Mouse (Mus musculus): ENCODE results near the gene Atp10a. TPM values are rescaled to one million over a fixed set of nuclear protein-coding genes. Genes with fewer than 3 reads are reported as not detected.

Gene Atp10a
- total RNA-seq, 1 experiment from 2014 or later: 2.1 TPM

DNA sequence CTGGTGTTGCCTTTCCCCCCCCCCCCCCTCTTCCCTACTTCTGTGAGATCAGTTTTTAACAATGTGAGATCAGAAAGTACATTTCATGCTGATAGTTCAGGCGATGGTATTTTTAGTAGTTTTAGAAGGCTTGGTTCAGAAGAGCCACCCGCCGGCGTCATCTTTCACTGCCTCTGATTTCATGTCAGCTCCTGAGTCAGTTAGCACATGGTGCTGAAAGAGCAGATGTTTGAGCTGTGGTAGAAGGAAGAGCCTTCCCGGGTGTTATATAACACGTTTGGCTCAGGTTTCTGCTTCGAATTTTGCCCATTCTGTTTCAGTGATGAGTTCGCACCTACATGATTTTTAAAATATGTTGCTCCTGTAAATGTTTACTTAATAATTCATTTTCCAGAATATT, 74.2 kb downstream of the Atp10a start:
- no peak for ATAC-seq (ENCODE audit: extremely low read depth, insufficient number of reproducible peaks, low FRiP score, poor library complexity, severe bottlenecking)

DNA sequence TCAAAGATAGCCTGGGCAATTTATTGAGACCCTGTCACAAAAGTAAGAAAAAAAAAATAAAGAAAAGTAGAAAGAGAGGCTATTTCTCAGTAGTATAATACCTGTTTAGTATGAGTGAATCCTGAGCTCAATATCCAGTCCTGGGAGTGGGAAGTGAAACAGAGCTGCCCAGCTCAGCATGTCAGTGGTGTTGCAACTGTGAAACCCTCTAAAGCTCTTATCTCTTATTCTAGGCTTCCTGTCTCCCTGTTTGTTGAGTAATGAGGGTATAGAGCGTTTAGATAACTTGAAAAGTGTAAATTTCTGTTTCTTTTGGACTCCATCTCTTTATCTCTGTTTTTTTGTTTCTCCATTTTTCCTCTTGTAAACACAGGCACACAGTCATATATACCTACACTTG, 74.9 kb downstream of the Atp10a start:
- 0 out of 2 replicates have a peak, but pooled peaks have one; percentile 23 for ATAC-seq (ENCODE audit: extremely low read depth, insufficient number of reproducible peaks, low FRiP score, poor library complexity, severe bottlenecking)

DNA sequence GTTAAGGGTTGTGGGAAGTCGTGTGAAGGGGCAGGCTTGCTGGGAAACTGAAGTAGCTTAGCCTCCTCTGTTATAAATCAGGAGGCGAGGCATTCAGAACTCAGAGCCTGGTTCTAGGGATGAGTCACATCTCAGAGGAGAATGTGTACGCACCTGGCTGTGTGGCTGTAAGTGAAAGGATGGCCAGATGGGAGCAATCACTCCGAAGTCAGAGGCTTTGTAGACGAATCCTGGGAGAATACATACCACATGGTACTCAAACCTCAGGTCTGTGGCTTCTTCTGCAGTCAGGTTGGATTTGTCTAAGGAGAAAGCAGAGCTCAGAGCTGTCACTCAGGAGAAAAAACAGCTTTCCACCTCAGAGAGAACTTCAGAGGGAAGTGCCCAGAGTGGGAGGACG, 76.4 kb downstream of the Atp10a start:
- no peak for ATAC-seq (ENCODE audit: extremely low read depth, insufficient number of reproducible peaks, low FRiP score, poor library complexity, severe bottlenecking)

DNA sequence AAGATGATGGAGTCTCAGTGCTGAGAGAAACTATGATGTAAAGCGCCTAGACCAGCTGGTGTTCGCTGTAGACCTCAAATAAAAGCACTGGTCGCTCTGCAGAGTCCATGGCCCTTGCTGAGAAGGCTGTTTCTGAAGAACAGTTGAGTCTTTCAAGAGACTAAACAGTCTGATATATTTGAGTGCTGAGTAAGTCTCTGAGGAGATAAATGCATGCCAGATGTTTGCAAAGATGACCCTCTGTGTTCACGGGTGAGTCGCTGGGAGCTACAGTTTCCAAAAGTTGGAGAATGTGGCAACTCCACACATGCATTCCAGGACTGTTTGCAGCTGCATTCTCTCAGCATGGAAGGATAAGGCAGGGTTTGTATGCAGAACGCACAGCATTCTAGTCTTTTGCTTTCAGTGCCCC, 77.5 kb downstream of the Atp10a start:
- no peak for ATAC-seq (ENCODE audit: extremely low read depth, insufficient number of reproducible peaks, low FRiP score, poor library complexity, severe bottlenecking)

DNA sequence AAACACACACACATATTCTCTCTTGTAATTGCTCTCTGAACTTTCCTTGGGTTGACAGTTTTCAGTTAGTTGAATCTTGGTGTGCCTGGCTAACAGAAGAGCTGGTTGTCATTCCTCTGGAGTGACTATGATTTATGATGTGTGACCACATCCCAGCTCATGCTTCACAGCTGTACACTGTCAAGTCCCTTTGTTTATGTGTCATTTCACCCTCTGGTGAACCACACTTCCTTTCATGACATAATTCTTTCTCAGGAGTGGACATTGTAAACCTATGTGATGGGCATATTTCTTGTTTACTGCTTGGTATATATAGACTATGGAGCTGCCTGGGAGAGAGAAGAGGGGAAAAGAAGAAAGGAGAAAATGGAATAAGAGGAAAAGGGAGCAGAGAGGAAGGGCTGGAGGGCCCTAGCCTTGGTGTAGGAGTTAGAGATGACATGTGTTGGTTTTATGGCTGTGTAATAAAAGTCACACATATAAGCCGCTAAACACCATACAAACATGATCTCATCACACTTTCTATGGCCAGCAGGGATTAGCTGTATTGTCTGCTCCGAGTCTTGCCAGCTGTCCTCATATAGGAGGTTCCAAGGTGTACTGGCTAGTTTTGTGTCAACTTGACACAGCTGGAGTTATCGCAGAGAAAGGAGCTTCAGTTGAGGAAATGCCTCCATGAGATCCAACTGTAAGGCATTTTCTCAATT, 81.0 kb downstream of the Atp10a start:
- ATAC-seq (ENCODE audit: extremely low read depth, insufficient number of reproducible peaks, low FRiP score, poor library complexity, severe bottlenecking): no peak

DNA sequence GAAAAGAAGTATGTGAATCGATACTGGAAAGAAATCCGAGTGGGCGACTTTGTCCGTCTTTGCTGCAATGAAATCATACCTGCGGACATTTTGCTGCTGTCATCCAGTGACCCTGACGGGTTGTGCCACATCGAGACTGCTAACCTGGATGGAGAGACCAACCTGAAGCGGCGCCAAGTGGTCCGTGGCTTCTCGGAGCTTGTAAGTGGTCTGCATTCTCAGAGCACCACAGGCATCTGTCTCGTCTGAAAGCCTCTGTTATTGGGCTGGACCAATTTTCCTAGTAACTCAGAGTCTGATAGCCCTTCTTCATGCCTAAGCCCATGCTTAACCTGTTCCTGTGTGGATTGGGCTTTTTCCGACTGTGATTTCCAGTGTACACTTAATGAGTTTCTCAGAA, 84.2 kb downstream of the Atp10a start:
- ATAC-seq (ENCODE audit: extremely low read depth, insufficient number of reproducible peaks, low FRiP score, poor library complexity, severe bottlenecking): no peak

DNA sequence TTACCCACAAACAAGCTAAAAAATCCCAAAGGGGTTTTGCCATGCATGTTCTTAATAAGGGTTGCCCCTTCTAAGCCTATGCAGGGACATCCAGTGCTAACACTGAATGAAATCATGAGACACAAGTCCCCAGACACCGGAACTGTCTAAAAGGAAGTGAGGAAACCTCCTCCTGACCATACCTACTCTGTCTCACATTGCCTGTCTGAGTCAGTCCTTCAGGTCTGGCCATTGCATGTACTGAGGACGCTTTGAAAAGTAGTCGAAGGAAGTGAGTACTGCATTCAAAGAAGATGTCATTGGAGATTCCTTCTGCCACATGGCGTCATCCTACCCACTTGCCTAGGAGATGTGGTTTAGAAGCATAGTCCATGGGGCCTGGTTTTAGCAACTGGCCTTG, 84.9 kb downstream of the Atp10a start:
- peak; percentile 28 for ATAC-seq (ENCODE audit: extremely low read depth, insufficient number of reproducible peaks, low FRiP score, poor library complexity, severe bottlenecking)

DNA sequence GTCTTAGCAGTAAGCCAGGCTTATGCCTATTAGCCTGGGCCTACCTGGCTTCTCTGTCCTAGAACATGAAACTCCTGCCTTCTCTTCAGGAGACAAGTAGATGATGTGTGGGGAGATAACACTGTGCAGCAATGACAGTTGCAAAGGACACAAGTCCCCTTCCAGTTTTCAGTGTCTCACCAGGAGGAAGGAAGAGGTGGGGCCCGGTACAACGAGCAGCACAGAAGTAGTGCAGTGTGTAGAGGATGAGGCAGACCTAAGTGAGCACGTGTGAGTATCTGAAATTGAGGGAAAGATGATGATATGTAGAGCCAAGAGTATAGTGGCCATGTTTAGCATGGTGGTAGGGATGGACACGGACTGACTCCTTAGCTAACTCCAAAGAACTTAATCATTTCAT, 86.0 kb downstream of the Atp10a start:
- no peak for ATAC-seq (ENCODE audit: extremely low read depth, insufficient number of reproducible peaks, low FRiP score, poor library complexity, severe bottlenecking)

DNA sequence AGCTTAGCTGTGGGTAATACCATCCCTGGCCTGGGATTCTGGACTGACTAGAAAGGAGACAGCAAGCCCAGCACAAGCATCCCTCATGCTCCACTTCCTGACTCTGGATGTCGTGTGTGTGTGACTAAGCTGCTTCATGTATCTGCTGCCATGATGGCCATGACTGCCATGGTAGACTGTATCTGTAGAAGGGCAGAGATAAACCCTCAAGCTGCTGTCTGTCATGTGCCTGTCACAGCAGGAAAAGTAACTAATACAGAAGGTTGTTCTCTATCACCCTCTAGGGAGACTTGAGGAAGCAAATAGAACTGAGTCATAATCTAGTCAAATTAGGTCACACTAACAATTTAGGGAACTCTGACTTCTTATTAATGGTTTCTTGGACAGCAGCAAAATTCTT, 86.7 kb downstream of the Atp10a start:
- ATAC-seq (ENCODE audit: extremely low read depth, insufficient number of reproducible peaks, low FRiP score, poor library complexity, severe bottlenecking): no peak

DNA sequence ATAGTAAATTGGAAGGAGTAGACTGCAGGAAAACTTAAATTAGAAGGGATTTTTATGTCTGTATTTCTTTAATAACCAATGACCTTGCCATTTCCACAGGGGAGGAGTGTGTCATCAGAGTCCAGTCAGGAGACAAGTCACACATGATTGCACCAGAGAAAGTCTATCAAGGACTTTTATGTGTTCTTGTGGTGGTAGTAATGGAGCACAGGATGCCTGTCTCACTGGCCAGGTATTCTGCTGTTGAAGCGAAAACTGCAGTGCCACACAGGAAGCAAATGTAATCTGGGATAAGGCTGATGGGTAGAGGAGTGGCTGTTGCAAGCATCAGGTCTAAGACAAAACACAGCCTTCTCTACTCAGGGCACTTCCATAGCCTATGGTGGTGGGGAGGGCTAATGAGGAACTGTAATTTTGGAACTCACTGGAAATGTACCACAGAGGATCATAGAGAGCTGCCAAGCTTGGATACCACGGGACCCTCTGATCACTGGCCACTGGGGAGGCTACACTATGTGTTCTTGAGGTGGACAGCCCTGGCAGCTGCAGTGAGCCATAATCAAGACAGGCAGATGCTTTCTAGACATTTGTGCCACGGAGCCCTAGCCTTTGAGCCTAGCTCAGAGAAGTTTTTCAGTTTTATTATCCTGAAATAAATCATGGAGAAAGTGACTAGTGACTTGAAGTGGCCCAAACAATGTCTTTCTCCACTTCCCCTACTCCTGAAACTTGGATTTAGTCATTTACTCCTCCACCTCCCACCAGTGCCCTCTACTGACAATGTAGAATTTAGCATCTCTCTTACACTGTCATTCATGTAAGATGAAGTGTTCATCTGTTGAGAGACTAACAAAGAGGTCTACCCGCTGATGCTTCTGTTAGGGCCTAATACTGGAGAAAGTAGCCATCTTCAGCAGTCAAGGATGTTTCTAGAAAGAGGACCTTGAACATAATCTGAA, 87.7 kb downstream of the Atp10a start:
- ATAC-seq (ENCODE audit: extremely low read depth, insufficient number of reproducible peaks, low FRiP score, poor library complexity, severe bottlenecking): no peak

DNA sequence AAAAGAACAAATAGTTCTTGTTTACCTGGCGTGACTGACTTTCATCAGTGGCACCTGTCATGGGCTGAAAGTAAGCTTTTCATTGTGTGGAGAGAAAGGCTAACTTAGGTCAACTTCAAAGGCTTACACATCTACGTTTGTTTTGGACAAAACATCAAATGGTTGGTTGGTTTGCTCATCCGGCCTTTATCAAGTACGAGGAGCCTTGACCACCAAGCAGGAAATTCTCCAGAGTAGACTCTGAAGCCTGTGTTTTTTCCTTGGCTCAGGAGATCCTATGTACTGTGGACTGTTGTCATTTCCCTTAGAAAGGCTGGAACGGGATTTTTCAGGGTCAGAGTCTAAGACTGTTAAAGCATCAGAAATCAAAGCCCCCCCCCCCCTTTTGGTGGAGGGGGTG, 90.9 kb downstream of the Atp10a start:
- no peak for ATAC-seq (ENCODE audit: extremely low read depth, insufficient number of reproducible peaks, low FRiP score, poor library complexity, severe bottlenecking)

DNA sequence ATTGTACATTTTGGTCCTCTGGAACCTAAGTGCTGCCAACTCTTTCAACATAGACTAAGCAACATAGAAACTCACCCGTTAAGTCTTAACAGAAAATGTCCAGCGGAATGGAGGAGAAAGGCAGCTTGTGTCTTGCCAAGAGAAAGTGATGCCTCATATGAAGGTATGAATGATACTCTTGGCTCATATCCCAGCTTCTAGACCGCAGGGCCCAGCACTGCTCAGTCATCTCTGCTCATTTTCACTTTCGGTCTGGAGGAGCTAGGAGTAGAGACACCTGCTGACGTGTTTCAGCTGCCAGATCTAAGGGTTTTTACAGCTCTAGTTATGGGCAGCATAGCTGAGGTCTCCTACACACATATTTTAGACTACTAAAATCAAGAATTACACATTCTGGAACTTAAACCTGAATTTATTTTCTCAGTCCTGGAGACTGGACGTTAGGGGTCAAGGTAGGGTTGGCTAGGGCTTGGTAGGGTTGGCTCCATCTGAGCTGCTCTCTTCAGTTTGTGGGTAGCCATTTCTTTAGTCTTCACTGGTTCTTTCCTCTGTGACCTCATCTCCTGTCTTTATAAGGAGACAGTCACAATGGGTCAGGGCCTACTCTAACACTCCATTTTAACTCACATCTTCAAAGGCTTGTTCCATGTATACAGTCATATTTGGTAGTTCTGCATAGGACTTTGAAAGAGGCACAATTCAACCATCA, 94.1 kb downstream of the Atp10a start:
- peak; percentile 82 for ATAC-seq (ENCODE audit: extremely low read depth, insufficient number of reproducible peaks, low FRiP score, poor library complexity, severe bottlenecking)

DNA sequence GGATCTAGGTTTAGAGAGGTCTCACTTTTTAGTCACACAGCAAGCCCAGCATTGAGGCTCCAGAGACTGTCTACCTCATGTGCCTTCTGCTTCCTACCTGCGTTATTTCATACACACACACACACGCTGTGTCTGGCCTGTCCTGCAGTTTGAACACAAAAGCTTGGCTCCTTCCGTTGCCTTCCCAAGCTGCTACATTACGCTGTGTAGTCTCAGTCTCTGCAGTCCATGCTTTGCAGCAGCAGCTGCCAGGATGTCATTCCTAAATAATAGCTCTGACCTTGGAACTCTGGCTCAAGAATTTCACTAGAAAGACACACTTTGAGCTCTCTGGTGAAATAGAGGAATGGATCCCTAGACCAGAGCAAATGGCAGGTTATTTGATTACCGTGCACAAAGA, 96.1 kb downstream of the Atp10a start:
- no peak for ATAC-seq (ENCODE audit: extremely low read depth, insufficient number of reproducible peaks, low FRiP score, poor library complexity, severe bottlenecking)

DNA sequence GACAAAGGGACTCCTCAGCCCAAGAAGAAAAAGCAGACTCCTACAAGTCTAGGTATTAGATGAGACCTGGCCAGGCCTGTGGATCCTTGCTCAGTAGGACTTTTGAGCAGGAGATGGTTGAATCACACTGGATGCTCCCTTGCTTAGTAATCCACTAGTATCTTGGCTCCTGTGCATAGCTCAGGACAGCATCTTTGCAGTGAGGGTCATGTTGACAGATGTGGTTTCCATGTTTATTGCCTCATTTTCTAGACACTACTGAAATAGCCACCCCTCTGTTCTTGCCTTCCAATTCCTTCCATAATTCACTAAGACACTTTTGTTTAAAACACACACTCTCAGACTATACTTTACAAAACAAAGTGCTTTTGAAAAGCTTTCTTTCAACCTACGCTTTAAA, 98.1 kb downstream of the Atp10a start:
- no peak for ATAC-seq (ENCODE audit: extremely low read depth, insufficient number of reproducible peaks, low FRiP score, poor library complexity, severe bottlenecking)

DNA sequence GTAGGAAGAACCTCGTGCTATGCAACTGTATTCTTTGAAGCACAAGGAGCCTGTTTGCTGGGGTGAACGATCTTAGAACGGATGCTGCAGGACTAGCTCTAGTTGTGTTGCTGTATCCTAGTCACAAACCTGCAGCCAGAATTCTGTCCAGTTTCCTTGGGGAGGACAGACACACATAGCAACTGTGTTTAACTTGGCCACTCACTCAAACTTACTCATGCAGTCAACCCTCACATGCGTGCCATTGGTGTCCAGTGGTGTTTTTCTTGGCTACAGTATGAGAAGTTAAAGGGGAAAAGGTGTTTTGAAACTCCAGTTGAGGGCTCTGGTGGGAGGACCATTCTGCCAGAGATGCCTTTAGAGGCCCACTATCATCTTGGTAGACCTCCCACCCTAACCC, 98.6 kb downstream of the Atp10a start:
- no peak for ATAC-seq (ENCODE audit: extremely low read depth, insufficient number of reproducible peaks, low FRiP score, poor library complexity, severe bottlenecking)

DNA sequence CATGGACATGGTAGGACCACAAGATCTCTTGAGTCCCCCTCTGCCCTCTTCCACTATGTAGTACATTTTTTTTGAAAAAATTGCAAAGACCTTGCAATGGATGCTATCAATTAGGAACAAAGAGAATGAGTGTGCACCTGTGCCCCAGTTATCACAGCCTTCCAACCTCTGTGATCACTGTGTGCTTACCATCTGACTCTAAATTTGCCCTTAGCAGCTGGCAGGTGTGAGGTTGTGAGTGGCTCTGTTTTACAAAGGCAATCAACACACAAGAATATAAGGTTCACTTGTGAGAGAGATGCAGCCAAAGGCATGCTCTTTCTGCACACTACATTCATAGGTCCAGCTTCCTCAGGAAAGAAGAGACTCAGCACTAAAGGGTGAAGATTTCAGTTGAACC, 99.1 kb downstream of the Atp10a start:
- ATAC-seq (ENCODE audit: extremely low read depth, insufficient number of reproducible peaks, low FRiP score, poor library complexity, severe bottlenecking): no peak

DNA sequence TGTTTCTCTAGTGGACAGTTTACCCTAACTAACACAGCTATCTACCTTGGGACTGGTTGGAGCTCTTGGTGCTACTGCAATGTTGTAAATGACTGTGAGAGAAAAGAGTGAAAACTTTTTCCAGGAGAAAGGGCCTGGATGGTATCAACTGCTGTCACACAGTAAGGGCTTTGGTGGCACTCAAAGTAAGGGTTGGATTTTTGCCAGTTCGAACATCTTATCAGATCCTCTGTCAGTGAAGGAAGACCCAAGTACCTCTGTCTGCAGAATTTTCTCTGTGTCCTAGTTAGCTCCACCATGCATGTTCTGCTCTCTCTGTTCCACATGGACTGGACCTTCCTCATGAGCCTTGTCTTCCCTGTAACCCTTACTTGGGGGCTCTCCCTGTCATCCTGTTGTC, 99.9 kb downstream of the Atp10a start:
- ATAC-seq (ENCODE audit: extremely low read depth, insufficient number of reproducible peaks, low FRiP score, poor library complexity, severe bottlenecking): no peak

DNA sequence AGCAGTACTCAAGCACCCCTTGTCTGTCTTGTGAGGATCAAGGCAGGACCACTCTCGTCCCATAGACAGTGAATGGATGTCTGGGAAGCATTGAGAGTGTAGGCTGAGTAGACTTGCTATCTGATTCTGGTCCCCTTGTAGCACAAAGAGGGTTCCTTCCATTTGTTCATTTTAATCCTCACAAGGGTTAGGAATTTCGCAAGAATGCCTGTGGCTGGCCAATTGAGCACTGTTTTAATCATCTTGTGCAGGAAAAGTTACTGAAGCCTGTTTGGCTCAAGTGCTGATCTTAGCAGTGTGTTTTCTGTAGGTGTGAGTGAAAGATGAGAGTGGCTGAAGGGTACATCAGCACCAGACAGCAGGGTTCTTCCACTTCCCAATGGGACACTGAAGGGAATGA, 101.4 kb downstream of the Atp10a start:
- ATAC-seq (ENCODE audit: extremely low read depth, insufficient number of reproducible peaks, low FRiP score, poor library complexity, severe bottlenecking): no peak

DNA sequence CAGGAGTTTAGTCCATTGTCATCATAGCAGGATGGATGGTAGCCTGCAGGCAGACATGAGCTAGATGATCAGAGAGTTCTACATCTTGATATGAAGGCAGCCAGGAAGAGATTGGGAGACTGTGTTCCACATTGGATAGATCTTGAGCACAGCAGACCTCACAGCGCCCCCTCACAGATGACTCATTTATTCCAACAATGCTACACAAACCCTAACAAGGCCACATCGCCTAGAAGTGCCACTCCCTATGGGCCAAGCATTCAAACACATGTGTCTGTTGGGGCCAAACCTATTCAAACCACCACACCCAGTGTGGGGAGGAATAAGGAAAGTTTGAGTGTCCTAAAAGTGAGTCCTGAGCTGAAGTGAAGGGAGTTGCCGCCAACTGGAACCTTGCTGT, 102.4 kb downstream of the Atp10a start:
- no peak for ATAC-seq (ENCODE audit: extremely low read depth, insufficient number of reproducible peaks, low FRiP score, poor library complexity, severe bottlenecking)

DNA sequence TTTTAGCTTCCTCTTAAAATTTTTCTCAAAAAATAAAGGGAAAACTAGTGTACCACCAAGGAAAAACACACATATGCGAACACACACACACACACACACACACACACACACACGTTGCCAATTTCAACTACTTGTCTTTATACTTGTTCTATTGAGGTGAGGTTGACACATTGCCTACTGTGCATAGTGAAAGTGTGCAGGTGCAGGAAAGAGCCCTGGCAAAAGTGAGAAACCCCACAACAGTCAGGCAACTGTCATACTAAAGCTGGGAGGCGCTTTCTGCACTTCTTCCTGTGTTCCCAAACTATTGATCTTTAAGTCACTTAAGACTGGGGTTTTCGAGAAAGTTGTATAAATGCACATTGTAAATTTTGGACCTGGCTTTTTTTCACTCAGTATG, 103.3 kb downstream of the Atp10a start:
- no peak for ATAC-seq (ENCODE audit: extremely low read depth, insufficient number of reproducible peaks, low FRiP score, poor library complexity, severe bottlenecking)

Measured in neutrophil, adult 5-6 weeks (primary cell).